Mouse (Mus musculus) testis, postnatal 14 days (tissue): ENCODE measurements around the gene Rab22a.
"Not testable (repeated sequence)": the region's sequence is repeated elsewhere in the genome, so short reads cannot be mapped to it uniquely, and the experiment has no call there.

Experiments
- DNase-seq: peaks from one replicate; pipeline ENCODE4 v3.0.0; 2021; ENCODE audit warnings: low spot score

Rab22a gene

GRCm38 (mm10) chr2:173659057-173659925 lies at the start of gene Rab22a:
Rab22a (plus strand) TSS chr2:173659760.
- peak; percentile 98 for DNase-seq

- DNase-seq, result no peak
Measured at GRCm38 (mm10) chr2:173615378-173616081, 44.0 kb upstream of the Rab22a start.

- no peak for DNase-seq
Measured at GRCm38 (mm10) chr2:173616156-173616555, 43.4 kb upstream of the Rab22a start.

- DNase-seq, result no peak
Measured at GRCm38 (mm10) chr2:173619132-173619531, 40.4 kb upstream of the Rab22a start.

GRCm38 (mm10) chr2:173620645-173621044 lies 38.9 kb upstream of the Rab22a start:
- no peak for DNase-seq

- DNase-seq, result no peak
Measured at GRCm38 (mm10) chr2:173622173-173622601, 37.4 kb upstream of the Rab22a start.

- no peak for DNase-seq
Measured at GRCm38 (mm10) chr2:173624667-173625066, 34.9 kb upstream of the Rab22a start.

GRCm38 (mm10) chr2:173625786-173626185 lies 33.8 kb upstream of the Rab22a start:
- no peak for DNase-seq

GRCm38 (mm10) chr2:173634106-173634505 lies 25.5 kb upstream of the Rab22a start:
- DNase-seq, result not testable (repeated sequence)

- DNase-seq, result no peak
Measured at GRCm38 (mm10) chr2:173641370-173641769, 18.2 kb upstream of the Rab22a start.

GRCm38 (mm10) chr2:173642262-173642999 lies 17.1 kb upstream of the Rab22a start:
- no peak for DNase-seq

GRCm38 (mm10) chr2:173647197-173647911 lies 12.2 kb upstream of the Rab22a start:
- no peak for DNase-seq

GRCm38 (mm10) chr2:173649762-173650161 lies 9.8 kb upstream of the Rab22a start:
- DNase-seq, result no peak

GRCm38 (mm10) chr2:173653526-173653925 lies 6.0 kb upstream of the Rab22a start:
- no peak for DNase-seq

GRCm38 (mm10) chr2:173657736-173658135 lies 1.8 kb upstream of the Rab22a start:
- DNase-seq, result no peak

GRCm38 (mm10) chr2:173658517-173658916 lies 1.0 kb upstream of the Rab22a start:
- no peak for DNase-seq

GRCm38 (mm10) chr2:173659926-173660684 lies 545 bp downstream of the Rab22a start:
- DNase-seq, result no peak

GRCm38 (mm10) chr2:173662255-173662950 lies 2.8 kb downstream of the Rab22a start:
- no peak for DNase-seq

GRCm38 (mm10) chr2:173664736-173665135 lies 5.2 kb downstream of the Rab22a start:
- DNase-seq, result no peak

GRCm38 (mm10) chr2:173665271-173665670 lies 5.7 kb downstream of the Rab22a start:
- no peak for DNase-seq
